Mouse (Mus musculus): ENCODE results near the gene Olfml1. TPM values are rescaled to one million over a fixed set of nuclear protein-coding genes. Genes with fewer than 3 reads are reported as not detected.

Gene Olfml1
- 10 to 100 TPM; 12.5 to 13.2 TPM for total RNA-seq (2021)

- peak; percentile 3 to 13 for DNase-seq
Measured at GRCm38 (mm10) chr7:107567261-107567671, at the start of gene Olfml1. Olfml1 (plus strand) TSS chr7:107567446.

GRCm38 (mm10) chr7:107519256-107520025 is 47.8 kb upstream of the Olfml1 start:
- no peak for DNase-seq

GRCm38 (mm10) chr7:107521411-107521810 is 45.8 kb upstream of the Olfml1 start:
- DNase-seq, result no peak

- DNase-seq, result peak; percentile 42 to 45
Measured at GRCm38 (mm10) chr7:107526299-107526698, 40.9 kb upstream of the Olfml1 start.

GRCm38 (mm10) chr7:107528169-107528772 is 39.0 kb upstream of the Olfml1 start:
- no peak for DNase-seq

GRCm38 (mm10) chr7:107529364-107529763 is 37.9 kb upstream of the Olfml1 start:
- no peak for DNase-seq

GRCm38 (mm10) chr7:107535311-107535710 is 31.9 kb upstream of the Olfml1 start:
- DNase-seq, result no peak

GRCm38 (mm10) chr7:107536516-107536915 is 30.7 kb upstream of the Olfml1 start:
- DNase-seq, result no peak

GRCm38 (mm10) chr7:107540034-107540433 is 27.2 kb upstream of the Olfml1 start:
- DNase-seq, result no peak

- DNase-seq, result no peak
Measured at GRCm38 (mm10) chr7:107545011-107545410, 22.2 kb upstream of the Olfml1 start.

- no peak for DNase-seq
Measured at GRCm38 (mm10) chr7:107547872-107548271, 19.4 kb upstream of the Olfml1 start.

- DNase-seq, result no peak
Measured at GRCm38 (mm10) chr7:107553461-107553860, 13.8 kb upstream of the Olfml1 start.

- DNase-seq, result no peak
Measured at GRCm38 (mm10) chr7:107555906-107556305, 11.3 kb upstream of the Olfml1 start.

- no peak for DNase-seq
Measured at GRCm38 (mm10) chr7:107560675-107561074, 6.6 kb upstream of the Olfml1 start.

- DNase-seq, result no peak
Measured at GRCm38 (mm10) chr7:107561584-107561983, 5.7 kb upstream of the Olfml1 start.

- DNase-seq, result no peak
Measured at GRCm38 (mm10) chr7:107563727-107564126, 3.5 kb upstream of the Olfml1 start.

- no peak for DNase-seq
Measured at GRCm38 (mm10) chr7:107567674-107568073, 428 bp downstream of the Olfml1 start.

GRCm38 (mm10) chr7:107568971-107569370 is 1.7 kb downstream of the Olfml1 start:
- no peak for DNase-seq

GRCm38 (mm10) chr7:107573856-107574255 is 6.6 kb downstream of the Olfml1 start:
- no peak for DNase-seq

- no peak for DNase-seq
Measured at GRCm38 (mm10) chr7:107574276-107574675, 7.0 kb downstream of the Olfml1 start.

GRCm38 (mm10) chr7:107592641-107593040 is 25.4 kb downstream of the Olfml1 start:
- peak; percentile 14 to 35 for DNase-seq

GRCm38 (mm10) chr7:107593904-107594303 is 26.7 kb downstream of the Olfml1 start:
- no peak for DNase-seq

GRCm38 (mm10) chr7:107594325-107594856 is 27.1 kb downstream of the Olfml1 start:
- peak; percentile 14 to 24 for DNase-seq

Measured in layer of hippocampus, postnatal 36 days (tissue).